Mouse (Mus musculus) neural tube, embryonic 15.5 days (tissue): ENCODE measurements around the gene Itih2. TPM values are rescaled to one million over a fixed set of nuclear protein-coding genes. Genes with fewer than 3 reads are reported as not detected.

Source experiments
- ATAC-seq: fragments of 200-750 bp; cut with Nextera tagmentation; 2 replicates; pipeline ENCODE4 v1.8.0; 2017; ENCODE audit warnings: mild to moderate bottlenecking, moderate TSS enrichment, moderate library complexity; ENCODE audit not compliant: low FRiP score
- H3K27ac ChIP-seq: fragments of 300-500 bp; sonication (generic); replicated peaks from 2 replicates; pipeline ENCODE4 v1.5.1; 2015; ENCODE audit warnings: mild to moderate bottlenecking, inconsistent platforms
- H3K27me3 ChIP-seq: fragments of 300-500 bp; sonication (generic); replicated peaks from 2 replicates; pipeline ENCODE4 v1.6.1; 2015; ENCODE audit warnings: inconsistent platforms
- H3K36me3 ChIP-seq: fragments of 300-500 bp; sonication (generic); 2 replicates; pipeline ENCODE4 v1.6.1; 2015; ENCODE audit warnings: inconsistent platforms
- H3K4me1 ChIP-seq: fragments of 300-500 bp; sonication (generic); 2 replicates; pipeline ENCODE4 v1.6.1; 2015; ENCODE audit warnings: inconsistent platforms
- H3K4me2 ChIP-seq: fragments of 300-500 bp; sonication (generic); 2 replicates; pipeline ENCODE4 v1.6.1; 2015; ENCODE audit warnings: inconsistent platforms, mild to moderate bottlenecking, moderate library complexity
- H3K4me3 ChIP-seq: fragments of 300-500 bp; sonication (generic); replicated peaks from 2 replicates; pipeline ENCODE4 v1.5.1; 2015; ENCODE audit warnings: mild to moderate bottlenecking, inconsistent platforms
- H3K9ac ChIP-seq: fragments of 300-500 bp; sonication (generic); replicated peaks from 2 replicates; pipeline ENCODE4 v1.6.1; 2015; ENCODE audit warnings: mild to moderate bottlenecking, inconsistent platforms
- H3K9me3 ChIP-seq: fragments of 300-500 bp; sonication (generic); replicated peaks from 2 replicates; pipeline ENCODE4 v1.6.1; 2016; ENCODE audit warnings: inconsistent platforms
- WGBS: fragments of 180-500 bp; shearing (Covaris S2); methylation state at CpG from one replicate; pipeline ENCODE4 v1.1.7; 2015; ENCODE audit warnings: mixed read lengths; 5-methylcytosine and 5-hydroxymethylcytosine counted together
- polyA plus RNA-seq: library from polyadenylated mRNA; unstranded; fragments of >200 nt; fragmentation: Nextera tagmentation; extraction: Ambion mirVana; gene quantifications from 2 replicates; pipeline ENCODE4 v1.2.1, GENCODE M21; 2015

Itih2 gene
- 1.2 and 2.6 TPM in 2 replicates for polyA plus RNA-seq

DNA sequence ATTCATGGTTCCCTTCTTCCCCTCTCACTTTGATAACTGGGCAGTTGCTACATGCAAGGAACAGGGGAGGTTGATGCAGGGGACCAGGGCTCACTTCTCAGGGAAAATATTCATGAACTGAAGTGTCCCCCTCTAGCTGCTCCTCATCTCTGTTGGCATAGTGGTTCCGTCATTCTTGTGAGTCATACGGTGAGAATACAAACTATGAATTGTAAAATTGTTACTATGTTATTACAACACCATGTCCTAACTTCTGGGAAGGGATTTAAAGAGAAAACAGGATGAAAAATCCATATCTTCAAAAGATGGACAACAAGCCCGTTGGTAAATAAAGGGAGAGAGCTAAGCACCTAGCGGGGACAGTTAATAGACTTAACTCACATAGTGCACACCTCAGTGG lies at the start of gene Itih2:
Gene Itih2 (minus strand): TSS at position 101 of the 400 bp plus-strand sequence.
- H3K9ac ChIP-seq, result no peak within 1 kb of the TSS
- no peaks in the 10 kb centered on the region for H3K9me3 ChIP-seq
- no peak within 1 kb of the TSS for H3K4me2 ChIP-seq
- no peaks in the 10 kb centered on the region for H3K4me1 ChIP-seq
- no peak within 1 kb of the TSS for H3K27ac ChIP-seq
- no peaks in the 10 kb centered on the region for H3K36me3 ChIP-seq
- no peak for ATAC-seq
- 91% methylated on average over 4 of the region's 4 CpGs for WGBS
- no peaks in the 10 kb centered on the region for H3K27me3 ChIP-seq
- no peak within 1 kb of the TSS for H3K4me3 ChIP-seq

DNA sequence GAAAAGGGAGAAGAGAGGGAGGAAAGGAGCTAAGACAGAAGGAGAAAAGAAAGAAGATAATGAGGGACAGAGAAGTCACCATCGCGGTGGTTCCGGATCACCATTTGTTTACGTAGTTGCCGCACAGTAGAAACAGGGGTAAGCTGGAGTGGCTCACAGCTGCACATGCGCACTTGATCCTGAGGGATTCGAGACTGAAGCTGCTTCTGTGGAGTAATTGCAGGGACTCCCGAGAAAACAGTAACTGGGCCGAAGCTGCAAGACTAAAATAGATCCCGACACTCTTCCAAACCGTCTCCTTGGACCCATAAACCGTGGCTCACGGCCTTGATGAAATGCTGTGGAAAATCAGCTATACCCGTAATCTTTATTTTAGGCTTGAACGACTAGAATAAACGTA lies 38.8 kb upstream of the Itih2 start:
- Histone ChIP-seq H3K27ac (no peak overlapping the region), H3K36me3 (no peaks in the 10 kb centered on the region), H3K9ac (no peak overlapping the region), H3K4me1 (no peaks in the 10 kb centered on the region), H3K4me2 (no peak overlapping the region), H3K4me3 (no peak overlapping the region), H3K27me3 (no peaks in the 10 kb centered on the region), H3K9me3 (no peaks in the 10 kb centered on the region)
- ATAC-seq, result no peak
- WGBS, result 78% methylated on average over 16 of the region's 16 CpGs

DNA sequence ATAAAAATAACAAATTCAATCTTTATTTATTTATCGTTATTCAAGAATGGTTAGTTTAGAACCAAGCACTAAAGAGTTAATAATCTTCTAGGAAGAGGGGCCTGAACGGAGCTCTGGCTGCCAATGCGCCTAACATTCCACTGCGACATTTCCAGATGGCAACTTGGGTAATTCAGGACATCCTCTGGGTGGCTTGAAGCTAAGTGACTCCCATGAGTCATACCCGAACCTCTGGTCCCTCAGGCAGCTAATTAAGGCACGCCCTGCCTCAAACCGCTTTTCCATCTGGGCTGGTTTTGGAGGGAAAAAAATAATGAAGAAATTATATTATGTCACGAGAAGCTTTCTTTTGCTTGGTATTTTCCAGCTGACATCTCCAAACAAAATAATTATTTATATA lies 36.8 kb upstream of the Itih2 start:
- ATAC-seq, result no peak
- no peak overlapping the region for H3K4me3 ChIP-seq
- no peaks in the 10 kb centered on the region for H3K4me1 ChIP-seq
- no peaks in the 10 kb centered on the region for H3K9me3 ChIP-seq
- H3K27me3 ChIP-seq, result no peaks in the 10 kb centered on the region
- no peak overlapping the region for H3K27ac ChIP-seq
- no peaks in the 10 kb centered on the region for H3K36me3 ChIP-seq
- no peak overlapping the region for H3K4me2 ChIP-seq
- 53% methylated on average over 8 of the region's 8 CpGs for WGBS
- no peak overlapping the region for H3K9ac ChIP-seq

DNA sequence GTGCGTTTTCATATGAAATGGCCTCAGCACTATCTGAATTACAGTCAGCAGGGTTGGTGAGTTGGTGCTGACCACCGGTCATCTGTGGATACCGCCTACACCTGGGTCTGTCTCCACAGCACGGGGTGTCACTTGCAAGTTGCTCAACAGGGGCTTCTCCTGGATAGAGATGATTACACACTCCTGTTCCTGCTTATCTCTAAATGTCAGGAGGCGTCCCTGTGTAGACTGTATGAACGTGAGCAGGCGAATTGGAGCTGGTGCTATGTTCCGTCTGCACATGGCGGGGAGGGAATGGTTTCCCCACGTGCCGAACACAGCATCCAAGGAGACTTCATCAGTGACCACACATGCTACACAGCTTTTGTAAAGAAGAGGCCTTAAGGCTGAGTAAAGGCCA lies 36.1 kb upstream of the Itih2 start:
- no peak for ATAC-seq

DNA sequence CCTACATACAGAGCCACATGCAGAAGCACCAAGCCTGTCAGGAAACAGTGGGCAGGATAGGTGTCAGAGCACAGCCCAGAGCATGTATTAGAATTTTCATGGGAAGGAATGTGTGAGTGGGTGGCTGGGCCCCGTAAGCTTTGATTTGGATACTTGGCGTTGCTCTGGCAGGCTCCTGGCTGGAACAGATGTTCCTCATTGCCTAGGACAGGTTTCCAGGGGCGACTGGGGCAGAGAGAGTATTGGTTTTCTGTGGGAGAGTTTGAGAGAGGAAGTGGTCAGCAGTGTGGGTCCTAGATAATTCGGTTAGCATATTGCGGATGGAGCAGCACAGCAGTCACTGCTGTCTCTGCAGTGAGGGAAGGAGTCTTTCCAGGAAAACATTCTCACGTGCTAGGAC lies 35.4 kb upstream of the Itih2 start:
- WGBS, result 74% methylated on average over 6 of the region's 6 CpGs
- ATAC-seq, result no peak
- H3K27ac ChIP-seq, result no peak overlapping the region
- no peaks in the 10 kb centered on the region for H3K27me3 ChIP-seq
- no peaks in the 10 kb centered on the region for H3K36me3 ChIP-seq
- H3K9ac ChIP-seq, result no peak overlapping the region
- no peaks in the 10 kb centered on the region for H3K4me1 ChIP-seq
- H3K9me3 ChIP-seq, result no peaks in the 10 kb centered on the region
- H3K4me3 ChIP-seq, result no peak overlapping the region
- no peak overlapping the region for H3K4me2 ChIP-seq

More for the DNA sequence above, 36.1 kb upstream of the Itih2 start:
- H3K27ac ChIP-seq, result no peak overlapping the region
- H3K4me2 ChIP-seq, result no peak overlapping the region
- no peaks in the 10 kb centered on the region for H3K4me1 ChIP-seq
- H3K9me3 ChIP-seq, result no peaks in the 10 kb centered on the region
- H3K36me3 ChIP-seq, result no peaks in the 10 kb centered on the region
- no peak overlapping the region for H3K4me3 ChIP-seq
- no peaks in the 10 kb centered on the region for H3K27me3 ChIP-seq
- H3K9ac ChIP-seq, result no peak overlapping the region
- 90% methylated on average over 11 of the region's 11 CpGs for WGBS

DNA sequence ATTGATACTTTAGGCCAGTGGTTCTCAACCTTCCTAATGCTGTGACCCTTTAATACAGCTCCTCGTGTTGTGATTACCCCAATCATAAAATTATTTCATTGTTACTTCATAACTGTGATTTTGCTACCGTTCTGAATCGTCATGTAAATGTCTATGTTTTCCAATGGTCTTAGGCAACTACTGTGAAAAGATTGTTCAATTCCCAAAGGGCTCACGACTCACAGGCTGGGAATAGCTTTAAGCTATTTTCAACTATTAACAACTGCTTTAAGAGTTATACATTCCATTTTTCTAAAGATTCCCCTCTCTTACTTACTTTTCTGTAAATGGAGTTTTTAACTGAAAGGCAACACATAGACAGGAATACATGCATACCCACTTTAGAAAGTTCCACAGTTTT lies 30.8 kb upstream of the Itih2 start:
- H3K4me3 ChIP-seq, result no peak overlapping the region
- no peak overlapping the region for H3K9ac ChIP-seq
- H3K4me1 ChIP-seq, result no peaks in the 10 kb centered on the region
- no peak overlapping the region for H3K27ac ChIP-seq
- no peak overlapping the region for H3K4me2 ChIP-seq
- no peak for ATAC-seq
- WGBS, result 93% methylated on average over 4 of the region's 4 CpGs
- no peaks in the 10 kb centered on the region for H3K27me3 ChIP-seq
- H3K9me3 ChIP-seq, result no peaks in the 10 kb centered on the region
- H3K36me3 ChIP-seq, result no peaks in the 10 kb centered on the region

DNA sequence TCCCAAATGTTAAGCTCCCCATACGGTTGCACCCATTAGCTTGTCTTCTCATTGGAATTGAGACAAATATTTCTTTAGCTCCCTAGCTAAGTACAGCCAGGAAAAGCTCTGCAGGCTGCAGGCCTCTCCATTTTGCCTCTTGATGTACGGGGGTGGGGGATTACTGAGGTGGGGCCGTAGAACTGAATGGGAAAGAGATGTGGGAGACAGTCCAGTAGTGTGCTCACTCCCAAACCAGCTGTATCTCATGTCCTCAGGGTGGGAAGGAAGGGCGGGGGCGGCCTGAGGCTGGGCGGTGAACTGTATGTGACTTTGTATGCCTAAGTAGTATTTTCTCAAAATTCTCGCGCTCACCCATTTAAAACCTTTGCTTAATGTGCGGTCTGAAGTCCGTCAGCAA lies 26.0 kb upstream of the Itih2 start:
- 88% methylated on average over 10 of the region's 10 CpGs for WGBS
- no peak for ATAC-seq
- 0 out of 2 replicates have a peak, but pooled peaks cover 5% of the 10 kb centered on the region for H3K27me3 ChIP-seq

DNA sequence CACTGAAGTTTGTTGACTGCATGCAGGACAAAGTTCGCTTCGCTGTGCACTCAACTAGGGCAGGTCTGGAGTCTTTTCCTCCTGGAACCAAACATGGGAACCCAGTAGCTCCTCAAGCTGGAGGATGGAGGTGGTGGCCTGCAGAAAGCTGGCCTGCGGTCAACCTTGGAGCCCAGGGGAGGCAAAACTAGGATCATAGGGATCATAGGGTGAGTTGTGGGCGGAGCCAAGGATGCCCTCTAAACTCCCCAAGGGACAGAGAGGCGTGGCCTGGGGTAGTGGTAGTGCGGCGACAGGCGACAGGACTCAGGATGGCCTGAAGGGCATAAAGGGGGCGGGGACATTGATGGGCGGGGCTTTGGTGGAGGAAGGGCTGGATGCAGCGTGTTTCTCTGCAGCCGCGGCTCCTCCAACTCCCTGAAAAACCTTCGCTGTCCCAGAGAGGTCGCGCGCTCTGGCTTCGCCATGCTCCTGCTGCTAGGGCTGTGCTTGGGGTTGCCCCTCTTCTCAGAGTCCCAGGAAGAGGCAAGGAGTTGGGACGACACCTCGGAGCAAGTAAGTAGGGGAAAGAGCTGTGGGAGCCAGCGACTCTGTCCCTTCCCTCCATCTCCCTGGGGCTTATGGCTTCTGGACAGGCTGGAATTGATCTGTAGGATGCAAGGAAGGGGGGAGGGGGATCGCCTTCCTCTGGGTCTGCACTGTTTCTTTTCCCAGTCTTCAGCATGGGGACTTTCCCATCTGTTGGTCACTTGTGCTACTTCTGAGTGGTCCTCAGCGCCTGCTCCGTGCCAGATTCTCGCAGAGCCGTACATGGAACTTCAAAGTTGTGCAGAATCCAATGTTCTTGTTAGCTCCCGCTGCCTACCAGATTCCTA lies 22.2 kb upstream of the Itih2 start, which contains the start of gene Itih5:
Gene Itih5 (plus strand): TSS at position 371 of the 875 bp plus-strand sequence.
- Histone ChIP-seq H3K9ac (0 out of 2 replicates have a peak within 1 kb of the TSS, but pooled peaks have one; percentile 9), H3K36me3 (no peaks in the 10 kb centered on the region), H3K4me2 (peak within 1 kb of the TSS; percentile 85), H3K4me1 (peaks cover 9% of the 10 kb centered on the region), H3K27me3 (0 out of 2 replicates have a peak, but pooled peaks cover 5% of the 10 kb centered on the region), H3K27ac (no peak within 1 kb of the TSS), H3K4me3 (peak within 1 kb of the TSS; percentile 43), H3K9me3 (no peaks in the 10 kb centered on the region)
- WGBS, result 8% methylated on average over 27 of the region's 27 CpGs
- peak; percentile 57 for ATAC-seq

More for the DNA sequence above, 26.0 kb upstream of the Itih2 start:
- Histone ChIP-seq H3K9me3 (no peaks in the 10 kb centered on the region), H3K36me3 (no peaks in the 10 kb centered on the region), H3K27ac (no peak overlapping the region), H3K4me3 (no peak overlapping the region), H3K9ac (no peak overlapping the region), H3K4me1 (peaks cover 9% of the 10 kb centered on the region), H3K4me2 (no peak overlapping the region)

DNA sequence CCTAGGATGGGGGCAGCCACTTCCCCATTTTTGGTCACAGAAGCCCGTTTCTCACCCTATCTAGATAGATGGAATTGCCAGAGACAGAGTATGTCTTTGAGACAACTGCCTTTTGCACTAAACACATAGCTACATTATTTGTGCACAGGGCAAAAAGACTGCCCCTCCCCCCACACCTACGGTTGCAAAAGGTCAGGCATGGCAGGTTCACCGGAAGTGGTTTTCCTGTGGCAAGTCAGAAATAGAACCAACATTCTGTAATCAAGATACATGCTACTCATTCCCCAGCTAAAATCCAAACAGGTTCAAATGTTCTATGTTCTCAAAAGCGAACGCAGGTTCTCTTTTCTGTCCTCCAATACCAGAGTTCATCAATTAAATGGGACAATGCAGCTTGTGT lies 21.4 kb upstream of the Itih2 start:
- Histone ChIP-seq H3K4me2 (no peak overlapping the region), H3K9me3 (no peaks in the 10 kb centered on the region), H3K27me3 (0 out of 2 replicates have a peak, but pooled peaks cover 5% of the 10 kb centered on the region), H3K9ac (no peak overlapping the region), H3K27ac (no peak overlapping the region), H3K36me3 (no peaks in the 10 kb centered on the region), H3K4me3 (no peak overlapping the region), H3K4me1 (peaks cover 9% of the 10 kb centered on the region)
- WGBS, result 85% methylated on average over 5 of the region's 5 CpGs
- ATAC-seq, result no peak

DNA sequence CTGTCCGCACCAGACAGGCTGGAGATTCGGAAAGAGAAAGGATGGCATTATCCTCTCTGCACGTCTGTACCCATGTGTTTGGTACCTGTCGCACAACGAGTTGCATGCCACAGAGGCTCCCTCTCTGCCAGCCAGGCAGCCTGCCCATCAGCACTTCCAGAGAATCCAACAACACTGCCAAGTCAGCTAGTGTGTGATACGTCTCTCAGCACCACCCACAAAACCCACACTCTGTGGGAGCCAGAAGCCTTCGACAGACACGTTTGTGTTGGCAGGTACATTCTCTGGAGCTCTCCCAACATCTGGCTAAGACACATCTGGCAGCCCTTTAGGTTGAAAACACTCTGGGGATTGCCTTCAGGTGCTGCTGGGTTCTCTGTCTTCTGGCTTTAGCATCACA lies 16.0 kb upstream of the Itih2 start:
- H3K4me2 ChIP-seq, result no peak overlapping the region
- H3K9me3 ChIP-seq, result no peaks in the 10 kb centered on the region
- 79% methylated on average over 8 of the region's 8 CpGs for WGBS
- H3K9ac ChIP-seq, result no peak overlapping the region
- no peaks in the 10 kb centered on the region for H3K4me1 ChIP-seq
- no peak overlapping the region for H3K4me3 ChIP-seq
- no peak overlapping the region for H3K27ac ChIP-seq
- H3K27me3 ChIP-seq, result no peaks in the 10 kb centered on the region; the same call in 1 of the 2 replicates
- no peak for ATAC-seq
- no peaks in the 10 kb centered on the region for H3K36me3 ChIP-seq

DNA sequence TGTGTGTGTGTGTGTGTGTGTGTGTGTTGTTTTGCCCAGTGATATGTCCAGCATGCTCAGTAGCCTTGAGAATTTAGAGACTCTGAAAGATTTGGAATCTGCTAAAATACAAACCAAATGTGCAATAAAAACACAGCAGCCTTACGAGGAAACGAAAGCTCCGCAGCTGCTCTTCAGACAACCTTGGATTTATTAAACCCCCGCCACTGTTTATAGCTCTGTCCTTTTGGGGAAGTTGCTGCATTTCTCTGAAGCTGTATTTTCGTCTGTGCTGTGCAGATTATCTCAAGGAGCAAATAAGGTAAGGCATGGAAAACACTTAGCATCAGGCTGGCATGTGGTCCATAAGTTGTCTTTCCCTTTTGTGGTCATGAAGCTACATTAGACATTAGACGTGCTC lies 14.3 kb upstream of the Itih2 start:
- Histone ChIP-seq H3K27ac (no peak overlapping the region), H3K4me1 (no peaks in the 10 kb centered on the region), H3K4me3 (no peak overlapping the region), H3K27me3 (no peaks in the 10 kb centered on the region; the same call in 1 of the 2 replicates), H3K9ac (no peak overlapping the region), H3K9me3 (no peaks in the 10 kb centered on the region), H3K4me2 (no peak overlapping the region), H3K36me3 (no peaks in the 10 kb centered on the region)
- no peak for ATAC-seq
- 46% methylated on average over 6 of the region's 6 CpGs for WGBS
